Mouse (Mus musculus) bone marrow, adult 2 months (tissue): ENCODE measurements around the gene Gnb2.

Experiments used
- CTCF ChIP-seq: fragments of 200-500 bp; IDR thresholded peaks from 2 replicates; pipeline ENCODE4 v1.5.1; 2011; ENCODE audit warnings: low read length, control low read depth; ENCODE audit not compliant: control insufficient read depth, insufficient read depth
- POLR2A ChIP-seq: fragments of 200-500 bp; IDR thresholded peaks from 2 replicates; pipeline ENCODE4 v1.6.1; 2011; ENCODE audit warnings: low read depth, mild to moderate bottlenecking, control low read depth, low read length, borderline replicate concordance; ENCODE audit not compliant: control insufficient read depth

DNA sequence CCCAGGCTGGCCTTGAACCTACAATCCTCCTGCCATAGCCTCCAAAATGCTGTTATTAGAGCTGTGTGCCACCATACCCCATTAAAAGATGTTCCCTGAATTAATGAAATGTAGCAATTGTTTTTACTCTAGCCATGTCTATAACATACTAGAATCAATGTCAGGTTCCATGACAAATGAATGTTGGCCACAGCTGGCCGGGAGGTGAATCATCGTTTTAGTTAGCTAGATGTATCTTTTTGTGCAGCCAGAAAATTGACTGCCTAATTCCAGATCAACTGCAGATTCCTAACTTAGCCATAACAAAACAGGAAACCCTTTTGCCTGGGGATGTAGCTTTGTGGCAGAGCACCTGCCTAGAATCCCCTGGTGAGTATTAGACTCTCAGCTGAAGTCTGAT, 16.5 kb upstream of the Gnb2 start:
- no peak for TF ChIP-seq CTCF
- no peak for TF ChIP-seq POLR2A
